Mouse (Mus musculus) heart, postnatal 14 days (tissue): Measurements from ENCODE around the gene Neurog3. TPM values are rescaled to one million over a fixed set of nuclear protein-coding genes. Genes with fewer than 3 reads are reported as not detected.

Source experiments
- total RNA-seq, 2 experiments: library from RNA; stranded (reverse); gene quantifications; 2 replicates each; pipeline ENCODE4 v1.2.3; 2021

Neurog3 gene
- total RNA-seq, 2 experiments from 2014 or later: not detected

Other genes with a start within 250 kb of the Neurog3 start
- gene Col13a1, start 154.0 kb upstream of the Neurog3 start, total RNA-seq: 1 to 10 TPM; 1.3 to 1.8 TPM
- gene Fam241b, start 10.8 kb downstream of the Neurog3 start, total RNA-seq: 1 to 10 TPM in 1 of 2 experiments, under 1 TPM in 1; 0.93 to 1.1 TPM
- gene Tspan15, start 98.2 kb downstream of the Neurog3 start, total RNA-seq: 10 to 100 TPM; 10.6 to 11.5 TPM
- not detected for gene Tacr2, start 119.3 kb downstream of the Neurog3 start, total RNA-seq
- 100 to 1,000 TPM; 120 to 132 TPM for gene Hk1, start 246.8 kb downstream of the Neurog3 start, total RNA-seq